Mouse (Mus musculus): Measurements from ENCODE around the gene Cttnbp2. TPM values are rescaled to one million over a fixed set of nuclear protein-coding genes. Genes with fewer than 3 reads are reported as not detected.
"Not testable (repeated sequence)": the region's sequence is repeated elsewhere in the genome, so short reads cannot be mapped to it uniquely, and the experiment has no call there.

Cttnbp2 gene
- polyA plus RNA-seq, 1 experiment: 3.0 TPM

- no peak for DNase-seq (ENCODE audit: low spot score)
These were observed 98.7 kb downstream of the Cttnbp2 start for GRCm38 (mm10) chr6:18415961-18416360.

- no peak for DNase-seq (ENCODE audit: low spot score)
These were observed 103.0 kb downstream of the Cttnbp2 start for GRCm38 (mm10) chr6:18411505-18412225.

DNA sequence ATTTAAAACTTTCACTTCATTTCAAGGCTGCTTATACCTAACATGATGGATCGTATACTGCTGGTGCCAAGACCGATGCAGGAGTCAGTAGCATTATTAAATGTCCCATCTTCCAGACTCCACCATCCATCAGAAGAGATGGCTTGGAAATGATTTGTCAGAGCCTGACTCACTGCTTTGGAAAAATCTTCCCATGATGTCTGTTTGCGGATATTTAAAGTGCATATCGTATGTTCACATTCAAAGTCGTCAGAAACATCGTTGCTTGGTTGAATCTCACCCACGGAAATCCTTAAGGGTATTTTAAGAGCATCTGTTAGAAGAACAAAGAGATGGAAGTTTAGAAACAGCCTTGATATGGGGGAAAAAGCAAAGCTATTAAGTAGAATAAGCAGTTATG, 106.2 kb downstream of the Cttnbp2 start:
- no peak for DNase-seq (ENCODE audit: low spot score)

DNA sequence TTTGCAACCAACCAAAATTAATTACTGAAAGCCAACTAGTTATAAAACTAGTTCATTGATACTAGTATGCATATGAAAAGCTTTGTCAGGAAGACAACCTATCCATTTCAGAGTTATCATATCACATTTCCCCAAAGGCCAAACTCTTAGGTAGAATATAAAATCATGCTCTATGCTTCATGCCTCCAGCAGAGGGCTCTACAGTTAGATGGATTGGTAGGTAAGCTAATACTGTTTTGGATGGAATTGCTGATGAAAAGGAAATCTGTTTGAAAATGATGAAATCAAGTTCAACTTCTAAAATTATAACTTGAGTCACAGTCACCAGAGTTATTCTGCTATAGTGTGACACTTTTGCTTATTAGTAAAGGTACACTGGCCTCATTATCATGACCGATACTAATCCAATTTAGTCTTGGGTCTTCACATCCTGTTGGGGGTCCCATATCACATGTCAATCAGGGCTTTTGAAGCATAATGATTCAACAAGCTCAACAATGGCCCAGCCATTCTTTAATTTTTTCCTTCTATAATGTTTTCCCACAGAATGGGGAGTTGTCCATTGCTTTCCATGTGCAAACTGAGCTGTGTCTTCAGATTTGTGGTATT, 113.5 kb downstream of the Cttnbp2 start:
- DNase-seq (ENCODE audit: low spot score): no peak

- no peak for DNase-seq (ENCODE audit: low spot score)
These were observed 133.3 kb downstream of the Cttnbp2 start for GRCm38 (mm10) chr6:18381380-18381779.

DNA sequence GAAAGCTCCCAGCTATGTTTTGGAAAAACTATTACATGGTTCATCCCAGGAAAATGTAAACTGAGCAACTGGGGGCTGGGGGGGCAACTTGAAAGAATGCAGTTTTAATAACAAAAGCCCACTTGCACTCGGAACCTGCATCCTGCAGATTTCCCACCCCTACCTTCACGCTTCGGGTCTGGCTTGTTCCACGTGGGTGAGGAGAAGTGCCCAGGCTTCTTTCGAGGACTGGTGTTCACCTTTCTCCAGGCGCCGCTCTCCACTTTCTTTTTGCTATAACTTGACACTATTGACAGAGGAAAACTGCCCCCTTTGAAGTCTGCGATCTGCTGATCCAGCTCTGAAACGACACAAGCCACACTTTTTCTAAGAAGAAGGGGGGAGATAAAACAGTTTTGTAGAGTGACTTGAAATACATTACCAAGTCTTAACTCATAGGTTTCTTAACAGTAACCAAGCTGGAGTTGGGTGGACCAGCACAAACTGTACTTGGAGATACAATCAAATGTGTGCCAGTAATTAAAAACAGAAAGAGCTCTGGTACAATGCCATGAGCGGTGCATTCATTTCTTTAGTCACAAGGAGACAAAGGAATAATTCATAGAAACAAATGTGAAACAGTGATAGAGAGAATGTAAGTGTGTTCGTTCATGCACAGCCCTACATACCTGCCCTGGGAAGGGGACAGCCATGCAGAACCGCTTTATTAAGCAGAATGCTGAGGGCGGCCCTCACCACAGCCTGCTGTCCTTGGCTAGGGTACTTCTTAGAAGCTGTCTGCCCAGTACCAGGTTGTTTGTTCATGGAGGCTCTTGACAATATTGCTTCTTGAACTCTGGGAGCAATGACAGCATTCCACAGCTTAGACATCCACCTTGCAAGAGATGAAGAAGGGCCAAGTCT, 134.1 kb downstream of the Cttnbp2 start:
- no peak for DNase-seq (ENCODE audit: low spot score)

DNA sequence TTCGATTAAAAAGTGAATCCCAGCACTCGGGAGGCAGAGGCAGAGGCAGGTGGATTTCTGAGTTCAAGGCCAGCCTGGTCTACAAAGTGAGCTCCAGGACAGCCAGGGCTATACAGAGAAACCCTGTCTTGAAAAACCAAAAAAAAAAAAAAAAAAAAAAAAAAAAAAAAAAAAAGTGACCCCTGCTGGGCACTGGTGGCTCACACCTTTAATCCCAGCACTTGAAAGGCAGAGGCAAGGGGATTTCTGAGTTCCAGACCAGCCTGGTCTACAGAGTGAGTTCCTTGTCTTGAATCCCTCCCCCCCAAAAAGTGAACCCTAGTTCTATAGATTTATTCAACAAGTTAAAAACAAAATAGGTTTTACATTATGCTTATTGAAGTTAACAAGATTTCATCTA, 136.9 kb downstream of the Cttnbp2 start:
- not testable (repeated sequence) for DNase-seq (ENCODE audit: low spot score)

- DNase-seq (ENCODE audit: low spot score): no peak
These were observed 139.9 kb downstream of the Cttnbp2 start for GRCm38 (mm10) chr6:18374744-18375143.

GRCm38 (mm10) chr6:18373652-18374051, 141.0 kb downstream of the Cttnbp2 start:
- DNase-seq (ENCODE audit: low spot score): no peak

GRCm38 (mm10) chr6:18372447-18373228, 142.0 kb downstream of the Cttnbp2 start:
- DNase-seq (ENCODE audit: low spot score): peak; percentile 29

- DNase-seq (ENCODE audit: low spot score): no peak
These were observed 144.9 kb downstream of the Cttnbp2 start for GRCm38 (mm10) chr6:18369723-18370122.

DNA sequence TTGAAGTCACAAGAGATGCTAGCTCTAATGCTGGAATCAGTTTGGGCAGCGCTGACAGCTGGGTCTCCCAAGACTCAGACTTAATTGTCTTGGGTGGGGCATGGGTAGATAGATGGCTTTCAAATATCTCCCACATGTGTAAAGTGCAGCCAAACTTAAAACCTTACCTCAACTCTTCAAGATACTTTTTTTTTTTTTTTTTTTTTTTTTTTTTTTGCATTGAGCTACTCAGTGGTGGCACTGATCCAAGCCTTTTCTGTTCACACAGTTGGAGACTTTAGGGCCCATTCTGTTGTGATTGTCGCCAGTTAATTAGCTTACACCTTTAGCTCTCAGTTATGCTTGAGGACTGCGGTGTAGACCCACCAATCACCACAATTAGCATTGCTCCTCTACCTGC, 145.6 kb downstream of the Cttnbp2 start:
- no peak for DNase-seq (ENCODE audit: low spot score)

GRCm38 (mm10) chr6:18362232-18362631, 152.4 kb downstream of the Cttnbp2 start:
- DNase-seq (ENCODE audit: low spot score): no peak

- DNase-seq (ENCODE audit: low spot score): no peak
These were observed 153.7 kb downstream of the Cttnbp2 start for GRCm38 (mm10) chr6:18360955-18361354.

DNA sequence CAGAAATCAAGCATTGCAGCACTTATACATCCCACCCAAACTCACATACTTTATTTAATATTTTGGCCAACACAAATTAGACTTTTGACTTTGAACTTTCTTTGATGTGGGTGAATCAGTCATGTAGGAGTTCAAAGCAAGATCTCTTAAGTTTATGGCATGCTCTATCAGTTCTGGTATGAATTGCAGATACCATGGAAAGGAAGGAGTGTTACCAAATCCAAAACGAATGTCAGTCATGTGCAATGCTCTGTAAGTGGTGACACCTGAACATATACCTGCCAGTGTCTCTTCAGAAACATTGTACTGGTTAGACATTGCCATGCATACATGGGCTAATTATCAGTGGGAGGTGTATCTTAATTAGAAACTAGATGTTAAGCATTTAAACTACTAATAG, 154.5 kb downstream of the Cttnbp2 start:
- no peak for DNase-seq (ENCODE audit: low spot score)

- DNase-seq (ENCODE audit: low spot score): no peak
These were observed 165.3 kb downstream of the Cttnbp2 start for GRCm38 (mm10) chr6:18349153-18349858.

DNA sequence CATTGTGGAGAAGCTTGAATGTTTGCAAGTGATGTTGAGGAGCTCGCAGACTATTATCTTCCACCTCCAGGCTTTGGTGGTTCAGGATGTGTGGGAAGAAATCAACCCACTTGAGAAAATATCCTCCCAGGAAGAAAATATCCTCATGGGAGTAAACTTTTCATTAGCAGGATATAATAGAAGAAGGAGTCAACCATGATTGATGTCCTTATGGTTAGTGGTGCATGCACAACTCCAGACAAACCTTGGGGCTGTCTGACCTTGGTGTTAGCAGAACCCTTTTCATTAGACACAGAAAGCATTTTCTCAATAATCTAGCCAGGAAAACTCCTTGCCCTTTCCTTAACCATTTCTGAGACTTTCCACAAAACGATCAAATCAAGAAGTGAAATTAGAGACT, 170.4 kb downstream of the Cttnbp2 start:
- no peak for DNase-seq (ENCODE audit: low spot score)

DNA sequence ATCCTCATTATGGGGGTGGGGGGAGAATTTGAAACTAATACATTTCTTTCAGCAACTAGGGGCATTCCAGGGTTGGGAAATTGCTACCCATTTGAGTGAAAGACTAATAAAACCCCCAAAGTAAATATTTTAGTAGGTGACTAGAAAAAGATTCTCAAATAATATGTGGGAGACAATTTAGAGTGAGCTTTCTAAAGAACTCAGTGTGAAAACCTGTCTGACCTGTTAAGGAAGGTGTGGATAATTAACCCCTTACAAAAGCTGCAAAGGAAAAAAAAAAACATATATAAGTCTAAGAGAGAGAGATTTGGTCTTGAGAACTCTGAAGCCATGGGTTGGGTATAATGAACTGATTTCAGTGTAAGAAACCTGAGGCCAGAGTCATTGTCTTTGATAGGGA, 176.3 kb downstream of the Cttnbp2 start:
- no peak for DNase-seq (ENCODE audit: low spot score)

GRCm38 (mm10) chr6:18335393-18335792, 179.2 kb downstream of the Cttnbp2 start:
- DNase-seq (ENCODE audit: low spot score): no peak

DNA sequence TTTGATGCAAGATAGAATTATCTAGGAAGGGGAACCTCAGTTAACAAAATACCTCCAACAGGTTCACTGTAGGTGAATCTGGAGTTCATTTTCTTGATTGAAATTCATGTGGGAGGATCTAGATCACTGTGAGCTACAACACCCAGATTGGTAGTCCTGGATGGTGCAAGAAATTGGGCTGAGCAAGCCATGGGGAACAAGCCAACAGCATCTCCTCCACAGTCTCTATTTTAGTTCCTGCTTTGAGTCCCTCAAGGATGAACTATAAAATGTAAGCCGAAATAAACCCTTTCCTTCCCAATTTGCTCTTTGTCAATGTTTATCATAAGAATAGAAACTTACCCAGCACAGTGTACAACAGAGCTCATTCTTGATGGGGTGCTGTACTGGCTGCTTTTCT, 191.7 kb downstream of the Cttnbp2 start:
- no peak for DNase-seq (ENCODE audit: low spot score)
